Mouse (Mus musculus) spleen, embryonic (tissue): ENCODE results near the gene Fbxl4.
"Not testable (repeated sequence)": the region's sequence is repeated elsewhere in the genome, so short reads cannot be mapped to it uniquely, and the experiment has no call there.

Source experiments
- CTCF ChIA-PET: fragments of 350-600 bp; sonication (Branson Sonifier 250); formaldehyde crosslinking; loops from one replicate; lab custom pipeline; 2022; lab: Charles Lee

Fbxl4 gene

DNA sequence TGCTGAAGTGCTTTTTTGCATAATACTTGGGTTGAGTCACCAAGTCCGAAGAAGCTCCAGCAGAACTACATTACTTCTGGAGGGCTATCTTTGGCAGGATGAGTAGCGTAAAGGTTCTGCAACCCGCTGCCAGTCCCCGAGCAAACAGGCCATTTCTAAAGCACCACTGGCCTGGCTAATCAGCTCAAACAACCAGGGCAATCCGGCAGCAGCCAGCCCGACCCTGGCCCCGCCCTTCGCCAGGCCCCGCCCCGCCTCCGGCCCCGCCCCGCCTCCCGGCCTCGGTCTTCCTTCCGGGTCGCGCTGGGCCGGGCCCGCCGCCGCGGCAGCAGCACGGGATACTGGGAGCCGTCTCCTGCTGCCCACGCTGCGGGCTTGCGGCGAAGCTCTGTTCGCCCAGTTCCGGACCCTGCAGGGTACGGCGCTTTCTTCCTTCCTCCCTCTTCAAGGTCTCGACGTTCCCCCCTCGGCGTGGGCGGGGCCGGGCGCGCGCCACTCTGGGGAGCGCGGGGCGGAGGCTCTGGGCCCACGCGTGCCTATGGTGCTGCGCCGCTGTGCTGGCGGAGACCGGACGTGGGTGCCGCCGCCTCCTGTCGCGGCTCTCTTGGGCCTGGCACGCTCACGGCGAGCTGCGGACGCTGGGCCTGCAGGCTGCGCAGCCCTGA lies at the start of gene Fbxl4:
TSS of gene Fbxl4 (plus strand) at position 278 of the 665 bp plus-strand sequence.
- CTCF ChIA-PET = interaction anchor here (0.7 kb wide), 1 partner anchor 9 kb away, joined by 3 read pairs; no protein-coding TSS in a partner anchor

DNA sequence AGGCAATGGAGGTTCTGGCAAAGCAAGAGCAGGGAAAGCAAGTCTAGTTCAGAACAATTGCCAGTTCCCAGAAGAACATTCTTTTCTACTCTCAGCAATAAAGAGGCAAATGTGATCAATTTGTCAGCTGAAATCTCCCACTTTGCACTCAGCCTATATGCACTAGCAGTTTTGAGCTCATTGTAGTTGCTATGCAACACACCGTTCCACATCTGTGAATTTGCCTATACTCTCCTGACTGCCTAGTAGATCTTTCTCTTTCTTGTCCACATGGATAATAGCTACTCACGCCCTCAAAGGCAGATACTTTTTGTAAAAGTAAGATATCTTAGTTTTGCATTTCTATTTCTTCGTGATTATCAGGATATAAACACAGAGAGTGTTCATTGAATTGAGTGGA lies 42.8 kb upstream of the Fbxl4 start:
- CTCF ChIA-PET = no interaction called here

DNA sequence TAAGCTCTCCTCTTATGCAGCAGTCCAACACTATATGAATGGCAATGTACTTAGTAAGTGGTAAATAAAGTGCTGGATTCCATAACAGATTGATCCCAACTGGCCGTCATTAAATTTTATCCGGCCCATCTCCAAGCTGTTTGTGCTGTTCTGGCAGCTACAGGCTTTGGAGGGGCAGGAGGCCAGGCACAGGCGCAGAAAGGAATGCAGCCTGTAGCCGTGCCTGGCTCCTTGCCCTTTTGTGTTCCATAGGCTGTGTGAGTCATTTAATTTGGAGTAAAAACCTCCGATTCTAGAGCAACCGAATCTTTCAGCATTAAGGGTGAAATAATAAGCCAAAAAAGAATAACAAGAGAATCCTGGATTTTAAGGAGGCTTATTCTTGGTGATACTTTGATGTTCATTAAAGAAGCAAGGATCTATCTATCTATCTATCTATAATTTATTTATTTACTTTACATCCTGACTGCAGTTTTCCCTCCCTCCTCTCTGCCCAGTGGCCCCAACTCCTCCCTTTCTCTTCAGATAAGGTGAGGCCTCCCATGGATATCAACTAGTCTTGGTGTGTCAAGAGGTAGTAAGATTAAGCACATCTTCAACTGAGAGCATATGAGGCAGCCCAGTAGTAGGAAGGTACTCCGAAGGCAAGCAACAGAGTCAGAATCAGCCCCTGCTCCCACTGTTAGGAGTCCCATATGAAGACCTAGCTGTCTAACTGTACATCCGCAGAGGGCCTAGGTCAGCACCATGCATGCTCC lies 14.3 kb upstream of the Fbxl4 start:
- CTCF ChIA-PET = no interaction called here

DNA sequence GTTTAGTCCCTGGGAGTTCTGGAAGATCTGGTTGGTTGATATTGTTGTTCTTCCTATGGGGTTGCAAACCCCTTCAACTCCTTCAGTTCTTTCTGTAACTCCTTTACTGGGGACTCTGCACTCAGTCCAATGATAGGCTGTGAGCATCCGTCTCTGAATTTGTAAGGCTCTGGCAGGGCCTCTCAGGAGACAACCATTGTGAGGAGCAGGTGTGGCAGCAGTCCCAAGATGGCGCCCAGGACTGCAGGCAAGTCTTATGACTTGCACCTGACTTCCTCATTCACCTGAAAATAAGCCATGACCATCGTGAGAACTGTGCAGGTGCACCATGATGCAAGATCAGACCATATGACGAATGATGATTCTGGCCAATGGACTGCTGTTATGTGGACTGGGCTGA lies 8.3 kb upstream of the Fbxl4 start:
- CTCF ChIA-PET = not testable (repeated sequence)

DNA sequence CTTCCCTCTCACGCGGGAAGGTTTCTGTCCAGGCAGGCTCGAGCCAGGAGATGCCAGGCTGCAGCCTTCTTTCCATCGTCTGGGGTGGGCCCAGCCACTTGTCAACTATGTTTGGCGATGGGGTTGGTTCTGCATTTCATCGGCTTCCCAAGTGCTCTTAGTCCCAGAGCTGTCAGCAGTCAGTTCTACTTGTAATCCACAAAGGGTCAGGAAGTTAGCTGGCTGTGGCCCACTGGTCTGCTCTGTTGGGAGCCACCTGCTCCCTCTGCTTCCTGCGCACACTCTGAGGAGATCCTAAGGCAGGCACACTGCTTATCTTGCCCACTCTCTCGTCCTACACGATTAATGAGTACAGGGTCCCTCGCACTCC lies 573 bp downstream of the Fbxl4 start:
- CTCF ChIA-PET = no interaction called here

DNA sequence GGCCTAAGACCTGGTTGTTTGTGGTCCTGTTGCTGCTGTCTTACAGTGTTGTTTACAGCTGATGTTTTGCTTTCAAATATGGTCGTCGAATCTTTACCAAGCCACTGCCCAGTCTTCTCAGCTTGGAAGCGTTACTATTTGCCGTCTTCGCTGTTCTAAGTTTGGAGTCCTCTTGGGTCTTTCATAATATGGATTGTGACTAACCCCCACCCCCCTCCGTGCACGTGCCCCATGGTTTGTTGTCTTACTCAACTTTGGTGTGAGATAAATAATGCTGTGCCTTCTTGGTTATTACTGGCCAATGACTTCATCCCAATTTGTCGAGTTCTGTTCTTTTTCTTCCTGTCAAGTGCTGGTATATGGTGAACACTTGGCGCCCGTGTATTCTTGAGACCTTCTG lies 1.1 kb downstream of the Fbxl4 start:
- CTCF ChIA-PET = no interaction called here

DNA sequence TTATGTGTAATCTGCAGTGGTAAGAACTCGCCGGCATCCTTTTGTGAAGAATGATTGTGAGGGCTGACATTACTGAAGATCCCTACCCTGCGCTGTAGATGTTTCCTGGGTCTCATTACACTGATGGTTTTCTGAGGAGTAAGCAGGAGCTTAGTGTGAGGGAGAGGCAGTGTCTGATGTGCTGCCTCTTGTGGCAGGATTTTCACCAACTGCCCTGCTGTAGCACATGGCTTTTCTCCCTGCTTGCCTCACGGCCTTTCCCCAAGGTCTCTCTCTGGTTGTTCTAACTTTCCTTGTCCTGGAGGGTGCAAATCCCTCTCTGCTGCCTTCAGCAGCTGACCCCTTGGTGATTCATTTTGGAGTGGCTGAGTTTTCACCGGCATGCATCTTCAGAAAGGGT lies 10.0 kb downstream of the Fbxl4 start:
- CTCF ChIA-PET = no interaction called here

DNA sequence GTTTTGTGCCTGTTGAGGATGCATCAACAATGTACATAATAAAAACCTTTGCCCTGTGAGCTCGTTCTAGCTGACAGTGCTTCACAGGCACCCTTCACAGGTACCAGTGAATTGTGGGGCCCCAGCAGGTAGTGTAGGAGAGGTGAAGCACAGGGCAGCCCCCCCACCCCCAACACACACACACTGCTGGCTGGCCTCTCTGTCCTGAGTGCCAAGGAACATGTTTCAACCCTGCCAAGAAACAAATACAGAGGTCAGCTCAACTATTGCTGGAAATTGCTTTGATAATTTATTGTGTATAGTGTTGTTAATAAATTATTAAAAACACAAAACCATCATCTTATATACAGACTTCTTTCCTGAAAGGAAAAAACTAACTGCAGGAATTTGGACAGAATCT lies 21.2 kb downstream of the Fbxl4 start:
- CTCF ChIA-PET = no interaction called here

DNA sequence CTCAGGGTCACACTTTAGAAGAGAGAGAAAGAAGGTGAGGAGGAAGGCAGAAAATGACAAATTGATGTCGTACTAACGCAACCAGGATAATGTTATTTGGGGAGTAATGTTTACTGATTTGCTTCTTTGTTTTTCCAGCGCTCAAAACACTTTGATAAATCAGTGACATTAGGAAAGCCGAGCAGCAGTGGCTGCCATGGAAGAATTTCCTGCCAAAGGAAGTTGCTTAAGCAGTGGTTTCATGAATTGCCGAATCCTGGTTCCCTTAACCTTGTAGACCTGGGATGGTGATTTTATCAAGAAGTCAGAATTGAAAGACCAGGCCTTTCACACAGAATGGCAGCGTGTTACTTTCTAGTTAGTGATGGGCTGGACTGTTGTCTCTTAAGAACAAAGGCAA lies 23.3 kb downstream of the Fbxl4 start:
- CTCF ChIA-PET = no interaction called here

DNA sequence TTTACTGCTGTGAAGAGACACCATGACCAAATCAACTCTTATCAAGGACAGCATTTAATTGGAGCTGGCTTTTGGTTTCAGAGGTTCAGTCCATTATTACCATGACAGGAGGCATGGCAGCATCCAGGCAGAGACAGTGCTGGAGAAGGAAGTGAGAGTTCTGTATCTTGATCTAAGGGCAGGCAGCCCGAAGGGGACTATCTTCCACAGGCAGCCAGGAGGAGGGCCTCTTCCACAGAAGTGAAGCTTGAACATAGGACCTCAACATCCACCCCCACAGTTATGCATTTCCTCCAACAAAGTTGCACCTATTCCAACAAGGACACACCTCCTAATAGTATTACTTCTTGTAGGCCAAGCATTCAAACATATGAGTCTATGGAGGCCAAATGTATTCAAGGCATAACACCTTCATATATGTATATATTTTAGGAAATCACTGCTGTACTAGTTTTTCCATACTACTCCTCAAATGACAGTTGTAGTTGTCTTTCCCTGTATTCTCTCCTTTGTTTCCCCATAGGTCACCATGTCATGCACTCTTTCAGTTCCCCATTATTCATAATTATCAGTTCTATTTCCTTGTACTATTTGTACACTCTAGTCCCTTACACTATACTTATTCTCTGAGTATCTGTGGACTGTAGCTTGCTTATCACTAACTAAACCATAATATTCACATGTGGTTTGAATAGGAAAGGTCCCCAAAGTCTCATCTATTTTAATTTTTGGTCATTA lies 26.4 kb downstream of the Fbxl4 start:
- CTCF ChIA-PET = no interaction called here

DNA sequence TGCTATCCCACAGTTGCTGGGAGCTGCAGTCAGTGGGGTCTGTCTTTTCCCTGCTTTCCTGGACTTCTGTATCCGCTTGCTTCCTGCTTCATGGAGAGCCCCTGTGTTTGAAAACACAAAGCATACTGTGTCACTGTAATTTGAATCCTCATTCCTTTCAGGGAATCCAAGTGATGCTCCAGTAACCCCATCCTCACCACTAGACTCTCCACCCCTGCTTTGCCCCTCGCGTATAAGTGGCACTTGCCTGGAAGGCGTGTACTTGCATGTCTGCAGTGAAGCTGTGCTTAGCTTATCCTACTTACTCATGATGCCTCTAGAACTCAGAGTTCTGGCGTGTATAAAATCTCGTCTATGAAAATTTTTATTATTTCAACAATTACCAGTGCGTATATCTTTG lies 32.7 kb downstream of the Fbxl4 start:
- CTCF ChIA-PET = no interaction called here

DNA sequence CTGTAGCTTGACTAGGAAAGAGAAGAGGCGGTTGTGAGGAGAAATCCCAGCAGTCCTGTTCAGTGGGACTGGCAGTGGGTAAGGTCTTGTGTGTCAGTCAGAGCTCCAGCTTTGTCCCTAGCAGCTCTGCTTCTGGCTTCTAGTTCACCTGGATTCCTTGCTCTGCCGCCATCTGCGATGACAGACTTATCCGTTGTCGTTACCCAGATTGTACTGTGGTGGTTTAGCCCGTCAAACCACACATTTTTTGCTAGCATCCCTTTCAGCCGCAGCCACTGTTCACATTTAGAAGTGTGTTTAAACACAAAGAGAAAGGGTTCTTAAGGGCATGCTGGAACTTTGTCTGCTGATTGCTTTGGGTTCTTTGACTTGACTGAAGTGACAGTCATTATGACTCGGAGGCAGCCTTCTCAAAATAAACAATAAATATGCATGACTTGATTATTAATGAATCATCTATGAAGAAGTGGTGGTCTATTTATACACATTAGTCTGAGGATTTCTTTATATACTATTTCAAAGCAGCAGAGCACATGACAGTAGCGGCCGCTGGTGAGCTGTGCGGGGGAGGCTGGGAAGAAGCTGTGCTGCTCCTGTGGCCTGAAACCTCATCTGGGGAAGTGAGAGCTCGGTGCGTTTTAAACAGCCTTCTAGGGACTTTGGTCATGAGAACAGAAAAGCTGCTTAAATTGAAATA lies 35.6 kb downstream of the Fbxl4 start:
- CTCF ChIA-PET = no interaction called here

DNA sequence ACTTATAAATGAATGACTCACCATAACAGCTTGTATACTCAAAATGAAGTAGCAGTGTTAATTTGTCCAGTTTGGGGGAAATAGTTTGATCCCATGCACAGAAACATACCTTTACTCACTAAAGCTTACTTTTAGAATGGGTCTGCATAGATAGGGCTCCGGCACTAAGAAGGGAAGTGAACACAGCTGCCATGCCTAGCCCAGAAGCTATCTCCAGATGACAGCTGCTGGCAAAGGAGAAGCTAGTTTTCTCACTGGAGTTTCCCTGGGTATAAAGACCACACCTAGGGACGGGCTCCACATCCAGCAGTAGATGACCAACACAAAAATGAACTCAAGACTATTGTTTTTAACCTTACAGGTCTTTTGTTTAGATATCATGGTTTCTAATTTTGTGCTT lies 38.1 kb downstream of the Fbxl4 start:
- CTCF ChIA-PET = no interaction called here

DNA sequence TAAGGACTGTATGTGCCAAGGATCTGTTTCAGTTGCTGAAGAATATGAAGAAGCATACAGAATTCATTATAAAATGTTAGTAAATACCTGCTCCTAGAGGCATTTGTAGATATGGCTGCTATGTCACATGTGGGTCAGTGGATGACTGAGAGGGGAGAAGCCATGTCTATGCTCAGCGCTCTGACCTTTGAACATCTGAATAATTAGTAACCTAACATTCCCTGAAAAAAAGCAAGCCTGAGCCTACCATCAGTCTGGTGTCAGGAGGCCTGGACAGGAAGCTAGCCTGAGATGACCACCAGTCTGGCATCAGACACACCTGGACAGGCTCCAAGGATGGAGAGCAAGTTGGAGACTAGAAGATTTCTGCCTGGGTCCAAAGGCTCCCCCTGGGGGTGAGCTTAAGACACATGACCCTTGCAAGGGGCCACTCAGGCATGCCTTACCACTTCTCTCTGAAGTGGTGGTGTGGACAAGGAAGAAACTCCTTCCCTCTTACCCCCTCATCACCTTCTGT lies 39.2 kb downstream of the Fbxl4 start:
- CTCF ChIA-PET = no interaction called here

DNA sequence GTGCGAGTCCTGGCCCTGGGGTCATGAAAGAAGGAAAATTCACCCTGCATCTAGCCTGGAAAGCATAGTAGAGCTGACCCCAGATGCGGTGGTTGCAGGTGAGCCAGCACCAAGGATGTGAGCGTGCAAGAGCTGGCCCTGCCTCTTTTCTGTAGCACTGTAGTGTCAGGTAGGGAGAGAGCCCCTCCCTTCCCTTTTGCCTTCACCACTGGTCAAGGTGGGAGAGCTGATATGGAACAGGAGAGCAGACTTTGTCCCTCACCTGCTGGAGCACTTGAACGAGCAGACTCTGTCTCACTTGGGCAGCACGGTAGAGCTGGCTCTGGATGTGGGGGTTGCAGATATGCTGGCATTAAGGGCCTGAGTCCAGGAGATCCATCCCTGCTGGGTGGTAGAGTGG lies 39.7 kb downstream of the Fbxl4 start:
- CTCF ChIA-PET = no interaction called here

DNA sequence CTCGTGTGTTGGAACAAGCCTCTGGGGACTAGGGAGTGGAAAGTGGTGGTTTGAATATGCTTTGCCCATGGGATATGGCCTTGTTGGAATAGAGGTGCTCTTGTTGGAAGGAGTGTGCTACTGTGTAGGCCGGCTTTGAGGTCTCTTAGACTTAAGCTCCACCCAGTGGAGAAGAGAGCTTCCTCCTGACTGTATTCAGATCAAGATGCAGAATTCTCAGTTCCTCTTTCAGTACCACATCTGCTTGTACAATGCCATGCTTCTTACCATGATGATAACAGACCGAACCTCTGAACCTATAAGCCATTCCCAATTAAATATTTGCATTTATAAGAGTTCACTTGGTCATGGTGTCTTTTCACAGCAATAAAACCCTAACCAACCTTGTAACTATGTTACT lies 44.7 kb downstream of the Fbxl4 start:
- CTCF ChIA-PET = interaction anchor here (0.7 to 1.2 kb wide), 2 partner anchors 269 to 271 kb away, joined by 3 read pairs; no protein-coding TSS in a partner anchor

DNA sequence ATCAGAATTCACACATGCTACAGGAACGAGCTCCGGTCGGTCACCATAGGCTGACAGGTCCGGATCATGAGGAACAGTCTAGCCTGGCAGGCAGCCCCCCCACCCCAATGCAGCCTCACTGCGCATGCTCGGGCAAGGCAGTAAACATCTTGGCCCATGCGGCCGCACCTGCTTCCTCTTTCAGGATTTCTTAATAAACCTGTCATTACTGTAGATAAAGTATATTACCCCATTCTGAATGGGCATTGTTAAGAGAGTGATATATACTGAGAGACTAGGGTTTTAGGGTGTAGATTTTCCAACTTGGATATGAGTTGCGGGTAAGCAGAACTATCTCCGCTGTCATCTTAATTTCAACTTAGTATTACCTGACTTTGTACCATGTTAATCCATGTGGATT lies 45.6 kb downstream of the Fbxl4 start:
- CTCF ChIA-PET = interaction anchor here (1.2 kb wide), 1 partner anchor 270 kb away, joined by 3 read pairs; no protein-coding TSS in a partner anchor

DNA sequence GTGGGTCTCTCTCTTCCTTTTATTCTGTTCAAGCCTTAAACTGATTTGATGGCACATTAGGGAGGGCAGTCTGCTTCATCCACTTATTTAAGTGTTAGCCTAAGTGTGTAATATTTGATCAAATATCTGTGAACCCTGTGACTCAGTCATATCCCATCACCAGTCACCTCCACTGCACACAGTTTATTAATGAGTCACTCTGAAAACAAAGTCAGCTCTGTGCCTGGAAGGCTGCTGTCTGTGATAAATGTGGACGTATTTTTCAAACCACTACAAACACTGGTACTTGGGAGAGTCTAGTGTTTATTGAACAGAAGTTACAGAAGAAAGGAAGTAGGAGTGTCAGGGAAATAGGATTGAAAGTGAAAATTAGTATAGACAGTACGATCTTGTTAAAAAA lies 63.3 kb downstream of the Fbxl4 start:
- CTCF ChIA-PET = interaction anchor here (0.6 kb wide), 1 partner anchor 10 kb away, joined by 9 read pairs; no protein-coding TSS in a partner anchor

DNA sequence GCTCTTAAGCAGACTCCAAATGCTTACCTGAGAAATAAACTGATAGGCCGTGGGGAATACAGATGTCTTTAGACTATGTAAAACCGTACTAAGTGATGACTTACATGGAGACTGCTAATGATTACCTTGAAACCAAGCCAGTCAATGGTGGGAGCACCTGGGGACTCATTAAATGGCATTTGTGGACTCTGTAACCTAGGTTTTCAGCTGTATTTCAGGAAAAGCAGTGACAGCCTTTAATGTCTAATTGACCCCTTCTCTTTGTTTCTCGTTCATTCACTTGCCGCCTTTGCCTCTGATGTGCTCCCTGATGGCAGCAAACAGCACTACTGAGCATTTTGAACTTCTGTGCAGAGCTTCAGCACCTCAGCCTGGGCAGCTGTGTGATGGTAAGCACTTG lies 65.1 kb downstream of the Fbxl4 start:
- CTCF ChIA-PET = no interaction called here

DNA sequence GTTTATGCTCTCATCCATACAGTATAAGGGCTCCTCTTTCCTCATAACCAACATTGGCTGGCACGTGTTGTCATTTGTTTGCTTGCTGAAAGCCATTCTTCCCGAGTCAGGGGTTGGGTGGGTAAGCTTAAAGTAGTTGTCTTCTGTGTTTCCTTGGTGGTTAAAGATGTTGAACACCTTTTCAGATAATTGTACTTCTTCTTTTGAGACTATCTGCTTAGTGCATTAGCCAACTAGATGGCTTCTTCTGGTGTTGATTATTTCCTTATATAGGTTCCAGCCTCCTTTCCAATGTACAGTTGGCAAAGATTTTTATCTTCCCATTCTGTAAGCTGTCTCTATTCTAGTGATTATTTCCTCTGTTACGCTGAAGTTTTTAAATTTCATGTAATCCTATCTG lies 70.8 kb downstream of the Fbxl4 start:
- CTCF ChIA-PET = no interaction called here

DNA sequence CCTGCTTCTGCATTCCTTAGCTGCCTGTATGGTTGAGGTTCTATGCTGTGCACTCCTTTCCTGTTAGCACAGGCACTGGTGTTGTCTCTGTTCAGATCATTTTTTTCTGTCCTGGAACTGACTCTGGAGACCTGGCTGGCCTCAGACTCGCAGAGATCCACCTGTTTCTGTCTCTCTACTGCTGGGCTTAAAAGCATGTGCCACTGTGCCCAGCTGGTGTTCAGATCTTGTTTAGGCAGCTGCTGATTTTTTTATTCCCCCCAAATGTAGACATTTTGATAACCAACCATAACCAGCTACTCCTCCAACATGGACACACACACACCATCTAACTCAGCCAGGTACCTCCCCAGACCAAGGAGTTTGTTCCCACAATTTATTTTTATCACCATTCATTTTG lies 112.2 kb downstream of the Fbxl4 start:
- CTCF ChIA-PET = no interaction called here
